Mouse (Mus musculus) gonadal fat pad, adult 2 months (tissue): Measurements from ENCODE around the gene Epdr1. TPM values are rescaled to one million over a fixed set of nuclear protein-coding genes. Genes with fewer than 3 reads are reported as not detected.

Experiments
- DNase-seq: peaks from one replicate; pipeline ENCODE4 v3.0.0-alpha.2; 2012; ENCODE audit warnings: low read depth
- polyA plus RNA-seq: library from polyadenylated mRNA; depleted of rRNA; stranded (reverse); fragments of >200 nt; gene quantifications from 2 replicates; pipeline ENCODE4 v1.2.3, GENCODE M21; 2012; rRNA removed

The Epdr1 gene
- 7.7 and 14.5 TPM in 2 replicates for polyA plus RNA-seq

GRCm38 (mm10) chr13:19619216-19619927 is at the start of gene Epdr1:
Epdr1 (minus strand) TSS chr13:19619927.
- no peak for DNase-seq

- no peak for DNase-seq
Observed at GRCm38 (mm10) chr13:19668355-19669140, 48.8 kb upstream of the Epdr1 start.

- no peak for DNase-seq
Observed at GRCm38 (mm10) chr13:19652405-19652804, 32.7 kb upstream of the Epdr1 start.

GRCm38 (mm10) chr13:19649824-19650223 is 30.1 kb upstream of the Epdr1 start:
- DNase-seq, result no peak

- DNase-seq, result no peak
Observed at GRCm38 (mm10) chr13:19644225-19644624, 24.5 kb upstream of the Epdr1 start.

GRCm38 (mm10) chr13:19643519-19643918 is 23.8 kb upstream of the Epdr1 start:
- DNase-seq, result no peak

GRCm38 (mm10) chr13:19640203-19640851 is 20.6 kb upstream of the Epdr1 start:
- DNase-seq, result no peak

GRCm38 (mm10) chr13:19636131-19636530 is 16.4 kb upstream of the Epdr1 start:
- no peak for DNase-seq

GRCm38 (mm10) chr13:19630768-19631709 is 11.3 kb upstream of the Epdr1 start:
- no peak for DNase-seq

GRCm38 (mm10) chr13:19626473-19626872 is 6.7 kb upstream of the Epdr1 start:
- no peak for DNase-seq

GRCm38 (mm10) chr13:19624632-19625320 is 5.0 kb upstream of the Epdr1 start:
- DNase-seq, result no peak

GRCm38 (mm10) chr13:19623228-19623905 is 3.6 kb upstream of the Epdr1 start:
- no peak for DNase-seq

- no peak for DNase-seq
Observed at GRCm38 (mm10) chr13:19622573-19623227, 3.0 kb upstream of the Epdr1 start, which contains the start of gene Sfrp4. Sfrp4 (plus strand) TSS chr13:19623104.

- DNase-seq, result no peak
Observed at GRCm38 (mm10) chr13:19618841-19619215, 899 bp downstream of the Epdr1 start.

GRCm38 (mm10) chr13:19618081-19618480 is 1.6 kb downstream of the Epdr1 start:
- no peak for DNase-seq

GRCm38 (mm10) chr13:19614311-19614710 is 5.4 kb downstream of the Epdr1 start:
- no peak for DNase-seq

- no peak for DNase-seq
Observed at GRCm38 (mm10) chr13:19613426-19613825, 6.3 kb downstream of the Epdr1 start.

- no peak for DNase-seq
Observed at GRCm38 (mm10) chr13:19612963-19613362, 6.8 kb downstream of the Epdr1 start.

GRCm38 (mm10) chr13:19612348-19612747 is 7.4 kb downstream of the Epdr1 start:
- DNase-seq, result no peak

- DNase-seq, result no peak
Observed at GRCm38 (mm10) chr13:19608120-19608519, 11.6 kb downstream of the Epdr1 start.
